Mouse (Mus musculus): ENCODE results near the gene Pold4.

The Pold4 gene

DNA sequence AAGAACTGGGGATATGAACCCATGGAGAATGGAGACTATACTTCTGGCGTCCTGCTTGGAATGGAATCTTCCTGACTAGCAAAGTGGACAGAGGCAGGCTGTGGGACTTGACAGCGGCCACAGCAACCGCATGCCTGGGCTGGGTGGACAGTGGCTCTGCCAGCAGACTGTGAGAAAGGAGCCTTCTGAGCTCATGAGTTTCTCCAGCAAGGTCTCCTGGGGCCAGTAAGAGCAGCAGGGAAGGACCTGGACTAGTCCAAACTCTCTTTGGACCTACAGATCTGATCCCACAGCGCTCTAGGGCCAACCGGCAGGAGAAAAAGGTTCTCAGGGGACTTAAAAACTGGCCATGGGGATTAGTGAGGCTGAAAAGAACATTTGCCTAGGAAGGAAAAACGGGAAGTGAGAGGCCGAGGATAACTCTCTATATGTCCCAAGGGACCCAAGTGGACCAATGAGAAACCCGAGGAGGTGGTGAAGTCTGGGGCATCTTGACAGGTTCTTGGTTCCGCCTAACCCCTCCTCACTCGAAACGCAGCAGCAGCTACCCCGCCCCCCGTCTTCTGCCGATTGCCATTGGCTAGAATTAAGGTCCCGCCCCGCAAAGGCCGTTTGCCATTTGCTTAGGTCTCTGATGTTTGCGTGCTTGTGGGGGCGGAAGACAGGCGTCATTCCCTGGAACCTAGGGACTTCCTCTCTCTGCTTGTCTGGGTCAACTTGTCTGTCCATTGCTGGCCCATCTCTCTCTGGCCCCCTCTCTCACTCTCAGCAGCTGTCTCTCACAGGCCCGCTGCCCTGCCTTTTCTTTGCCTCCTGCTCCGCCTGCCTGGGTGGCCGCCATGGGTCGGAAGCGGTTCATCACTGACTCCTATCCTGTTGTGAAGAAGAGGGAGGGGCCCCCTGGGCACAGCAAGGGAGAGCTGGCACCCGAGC is at the start of gene Pold4:
Gene Pold4 (plus strand): TSS at position 647 of the 933 bp plus-strand sequence.
- peak; percentile 98 to 99 for DNase-seq

DNA sequence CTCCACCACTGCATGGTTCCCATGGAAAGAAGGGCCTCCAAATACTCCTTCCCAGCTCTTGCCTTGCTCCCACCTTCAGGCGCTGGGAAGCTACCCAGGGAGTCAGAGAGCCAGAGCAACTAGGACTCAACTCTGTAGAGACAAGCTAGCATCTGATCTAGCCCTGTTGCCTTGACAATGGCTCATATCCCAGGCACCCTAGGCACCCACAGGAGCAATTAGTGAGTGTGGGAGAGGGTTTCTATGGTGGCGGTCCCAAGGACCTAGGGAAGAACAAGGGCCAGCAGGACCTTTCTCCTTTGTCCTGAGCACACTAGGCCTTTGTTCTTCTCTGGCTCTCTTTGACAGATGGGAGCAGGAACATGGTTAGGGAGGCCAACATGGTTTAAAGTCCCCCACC is 48.0 kb upstream of the Pold4 start:
- no peak for DNase-seq

DNA sequence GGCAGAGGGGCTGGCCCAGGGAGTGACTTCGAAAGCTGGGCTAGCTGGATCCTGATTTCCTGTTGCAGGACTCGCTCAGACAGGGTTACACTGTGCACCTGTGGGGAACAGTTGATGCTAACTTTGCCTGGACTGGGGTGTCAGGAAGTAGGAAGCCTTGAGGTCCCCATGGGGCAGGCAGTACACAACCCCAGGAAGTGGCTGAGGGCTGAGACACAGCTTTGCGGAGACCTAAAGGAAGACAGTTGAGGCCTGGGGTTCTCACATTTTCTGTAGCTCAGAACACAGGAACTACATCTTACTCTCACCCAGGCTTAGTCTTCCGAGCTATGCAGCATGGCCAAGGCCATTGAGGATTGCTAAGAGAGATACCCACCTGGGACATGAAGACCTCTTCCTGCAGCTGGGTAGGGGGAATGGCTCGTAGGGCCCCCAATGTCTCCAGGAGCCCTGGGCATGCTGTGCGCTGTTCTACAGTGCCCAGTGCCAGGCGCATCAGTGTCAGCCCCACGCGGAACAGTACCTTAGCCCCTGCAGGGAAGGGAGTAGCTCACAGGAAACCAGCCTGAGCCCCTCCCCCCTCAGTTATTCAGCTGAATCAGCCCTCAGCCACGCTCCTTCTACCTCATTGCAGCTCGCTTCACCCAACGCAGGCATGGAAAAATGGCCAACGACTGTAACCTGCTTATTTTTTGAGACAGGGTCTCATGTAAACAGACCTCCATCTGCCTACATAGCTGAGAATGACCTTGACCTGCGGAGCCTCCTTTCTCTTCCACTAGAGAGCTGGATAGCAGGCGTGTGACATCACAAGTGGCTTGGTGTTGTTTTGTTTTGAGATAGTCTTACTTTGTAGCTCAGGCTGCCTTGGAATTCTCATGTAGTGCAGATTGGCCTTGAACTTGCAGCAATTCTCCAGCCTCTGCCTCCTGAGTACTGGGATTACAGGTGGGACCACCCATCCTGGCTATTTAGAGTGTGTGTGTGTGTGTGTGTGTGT is 46.4 kb upstream of the Pold4 start:
- DNase-seq = no peak

DNA sequence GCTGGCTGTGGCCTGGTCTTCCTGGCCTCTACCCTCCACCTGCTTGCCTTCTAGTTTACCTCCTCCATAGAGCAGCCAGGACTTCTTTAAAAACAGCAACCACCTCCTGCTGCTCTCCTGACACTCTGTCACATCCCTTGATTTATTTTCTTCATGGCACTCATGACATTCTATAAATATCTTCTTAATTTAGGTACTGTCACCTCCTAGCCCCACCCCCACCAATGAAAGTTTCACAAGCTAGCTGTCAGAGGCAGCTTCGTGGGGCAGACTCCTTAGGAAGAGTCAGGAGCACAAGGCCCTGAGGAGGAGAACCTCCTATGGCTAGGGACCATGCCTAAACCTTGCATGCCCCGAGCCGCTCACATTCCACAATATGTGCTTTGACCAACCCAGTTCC is 44.4 kb upstream of the Pold4 start:
- no peak for DNase-seq

DNA sequence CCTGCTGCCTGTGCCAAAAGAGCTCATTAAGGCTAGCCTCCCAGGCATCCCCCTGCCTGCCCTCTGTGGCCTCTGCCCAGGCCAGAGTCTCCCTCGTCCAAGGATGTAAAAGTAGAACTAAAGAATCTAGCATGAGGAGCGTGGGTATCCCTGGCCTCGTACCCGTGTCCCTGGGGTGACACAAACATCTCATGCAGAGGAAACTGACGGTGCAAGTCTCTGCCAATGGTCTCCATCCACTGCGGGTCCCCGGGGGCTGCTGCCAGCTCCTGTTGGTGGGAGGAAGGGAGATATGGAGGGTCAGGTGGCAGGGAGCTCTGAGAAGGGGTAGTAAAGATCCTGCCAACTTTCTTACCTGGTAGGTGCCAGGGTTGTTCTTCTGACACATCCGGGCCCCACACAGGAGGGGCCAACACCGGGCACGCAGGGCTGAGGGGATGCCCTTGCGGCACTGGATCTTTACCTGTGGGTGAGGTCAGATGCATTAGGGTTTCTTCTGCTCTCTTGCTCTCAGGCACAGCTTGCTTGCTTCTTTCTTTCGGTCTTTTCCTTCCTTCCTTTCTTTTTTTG is 42.6 kb upstream of the Pold4 start:
- DNase-seq = no peak

DNA sequence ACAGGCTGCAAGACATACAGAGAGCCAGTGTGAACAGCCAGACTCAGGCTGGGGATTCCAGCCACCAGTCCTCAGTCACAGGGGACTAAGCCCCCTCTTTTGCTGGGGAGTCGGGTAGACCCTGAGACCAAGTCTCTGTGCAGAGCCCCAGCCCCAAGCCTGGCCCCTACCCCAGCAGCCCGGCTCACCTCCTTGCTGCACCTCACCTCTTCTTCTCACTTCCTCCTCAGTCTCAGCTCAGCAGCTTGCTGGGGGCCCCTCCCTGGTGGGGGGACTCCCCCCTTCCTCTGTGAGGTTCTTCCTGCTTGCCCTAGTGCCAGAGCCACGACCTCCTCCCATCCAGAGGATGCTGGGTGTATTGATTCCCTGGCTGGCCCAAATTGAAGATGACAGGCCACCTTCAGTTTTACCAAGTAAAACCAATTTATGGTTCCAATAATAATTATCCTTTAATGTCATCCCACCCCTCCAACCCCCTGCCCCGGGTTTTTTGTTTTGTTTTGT is 40.8 kb upstream of the Pold4 start, which contains the start of gene Tbc1d10c:
Gene Tbc1d10c (minus strand): TSS at position 454 of the 504 bp plus-strand sequence.
- no peak for DNase-seq

DNA sequence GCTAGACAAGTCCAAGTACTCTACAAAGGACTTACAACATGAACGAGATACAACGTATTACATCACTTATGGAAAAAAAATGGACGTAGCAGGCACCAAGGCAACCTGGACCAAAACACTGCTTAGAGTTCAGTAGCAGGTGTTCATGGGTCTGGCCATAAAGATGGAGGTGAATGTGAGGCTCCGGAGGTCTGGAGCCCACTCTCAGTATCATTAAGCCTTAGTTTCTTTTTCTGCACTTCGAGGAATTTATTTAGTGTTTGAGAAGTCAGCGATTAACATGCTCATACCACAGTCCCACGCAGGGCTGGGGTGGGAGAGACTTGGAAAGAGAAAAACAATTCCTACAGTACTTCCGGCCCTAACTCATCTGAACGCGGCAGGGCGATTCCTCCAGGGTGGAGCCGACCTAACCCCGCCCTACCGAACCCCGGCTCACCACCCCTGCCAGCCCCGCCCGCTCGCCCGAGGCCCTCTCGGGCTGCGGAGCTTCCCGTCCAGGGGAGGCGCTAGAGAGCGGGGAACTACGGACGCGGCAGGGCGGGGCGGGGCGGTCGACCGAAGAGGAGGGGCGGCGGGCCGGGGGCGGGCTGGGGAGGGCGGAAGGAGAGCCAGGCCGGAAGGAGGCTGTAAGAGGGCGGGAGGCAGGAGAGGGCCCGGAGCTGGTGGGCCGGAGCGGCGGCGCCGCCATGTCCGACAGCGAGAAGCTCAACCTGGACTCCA is 40.0 kb upstream of the Pold4 start, which contains the start of gene Ppp1ca:
Gene Ppp1ca (plus strand): TSS at position 538 of the 723 bp plus-strand sequence.
- peak; percentile 96 to 99 for DNase-seq

DNA sequence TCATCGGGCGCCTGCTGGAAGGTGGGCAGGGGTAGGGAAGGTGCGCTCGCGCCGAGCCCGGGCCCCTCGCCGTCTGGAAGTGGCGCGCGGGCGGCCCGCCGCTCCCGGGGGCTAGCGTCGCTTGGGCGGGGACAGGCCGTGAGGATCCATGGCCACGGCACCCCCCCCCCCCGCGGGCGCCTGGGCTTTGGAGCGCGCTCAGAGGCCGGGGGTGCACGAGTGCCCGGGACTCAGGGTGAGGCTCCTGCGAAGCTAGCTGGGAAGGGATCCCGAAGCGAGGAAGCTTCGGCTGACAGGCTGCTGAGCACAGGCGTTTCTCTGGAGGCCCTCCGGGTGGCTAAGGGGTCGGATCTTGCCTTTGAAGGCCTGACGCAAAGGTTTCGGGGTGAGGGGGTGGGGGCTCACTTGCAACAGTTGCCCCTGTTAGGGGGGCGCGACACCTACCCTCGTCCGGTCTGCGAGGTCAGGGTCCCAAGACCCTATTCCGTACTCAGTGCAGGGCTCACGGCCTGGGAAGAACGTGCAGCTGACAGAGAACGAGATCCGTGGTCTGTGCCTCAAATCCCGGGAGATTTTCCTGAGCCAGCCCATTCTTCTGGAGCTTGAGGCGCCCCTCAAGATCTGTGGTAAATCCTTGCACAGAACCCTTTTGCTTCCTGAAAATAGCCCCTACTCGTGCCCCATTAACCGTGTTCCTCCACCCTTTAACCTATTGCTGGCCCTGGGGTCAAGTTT is 39.3 kb upstream of the Pold4 start:
- no peak for DNase-seq

DNA sequence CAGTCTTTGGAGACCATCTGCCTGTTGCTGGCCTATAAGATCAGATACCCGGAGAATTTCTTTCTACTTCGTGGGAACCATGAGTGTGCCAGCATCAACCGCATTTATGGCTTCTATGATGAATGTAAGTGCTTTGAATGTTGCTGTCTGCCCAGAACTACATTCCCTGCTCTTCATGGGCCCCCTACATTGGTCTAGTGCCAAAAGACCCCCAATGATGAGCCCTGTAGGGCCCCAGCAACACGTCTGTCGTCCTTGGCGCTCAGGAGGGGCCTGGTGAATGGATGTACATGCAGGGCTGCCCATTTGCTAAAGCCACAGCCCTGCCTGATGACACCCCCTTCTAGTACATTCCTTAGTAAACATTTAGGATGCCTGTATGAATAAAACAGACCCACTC is 38.6 kb upstream of the Pold4 start:
- no peak for DNase-seq

DNA sequence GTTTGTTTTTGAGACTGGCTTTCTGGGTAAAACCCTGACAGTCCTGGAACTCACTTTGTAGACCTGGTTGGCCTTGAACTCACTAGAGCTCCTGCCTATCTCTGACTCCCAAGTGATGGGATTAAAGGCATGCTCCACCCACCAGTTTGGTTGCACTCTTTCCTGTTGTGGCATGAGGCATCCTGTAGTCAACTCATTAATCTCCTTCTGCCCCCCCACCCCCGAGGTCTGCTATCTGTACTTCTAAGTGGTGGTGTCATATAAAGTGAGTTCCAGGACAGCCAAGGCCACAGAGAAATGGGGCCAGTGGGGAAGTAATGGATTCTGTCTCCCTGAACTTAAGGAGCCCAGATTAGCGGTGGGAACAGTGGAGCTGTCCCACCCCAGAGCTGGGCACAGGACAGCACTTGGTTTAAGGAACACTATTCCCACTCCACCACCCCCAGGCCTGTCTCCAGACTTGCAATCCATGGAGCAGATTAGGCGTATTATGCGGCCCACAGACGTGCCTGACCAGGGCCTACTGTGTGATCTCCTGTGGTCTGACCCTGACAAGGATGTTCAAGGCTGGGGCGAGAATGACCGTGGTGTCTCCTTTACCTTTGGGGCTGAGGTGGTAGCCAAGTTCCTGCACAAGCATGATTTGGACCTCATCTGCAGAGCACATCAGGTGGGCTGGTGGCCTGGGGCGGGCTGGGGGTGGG is 37.5 kb upstream of the Pold4 start:
- peak in 1 of 2 experiments; percentile 29 for DNase-seq

DNA sequence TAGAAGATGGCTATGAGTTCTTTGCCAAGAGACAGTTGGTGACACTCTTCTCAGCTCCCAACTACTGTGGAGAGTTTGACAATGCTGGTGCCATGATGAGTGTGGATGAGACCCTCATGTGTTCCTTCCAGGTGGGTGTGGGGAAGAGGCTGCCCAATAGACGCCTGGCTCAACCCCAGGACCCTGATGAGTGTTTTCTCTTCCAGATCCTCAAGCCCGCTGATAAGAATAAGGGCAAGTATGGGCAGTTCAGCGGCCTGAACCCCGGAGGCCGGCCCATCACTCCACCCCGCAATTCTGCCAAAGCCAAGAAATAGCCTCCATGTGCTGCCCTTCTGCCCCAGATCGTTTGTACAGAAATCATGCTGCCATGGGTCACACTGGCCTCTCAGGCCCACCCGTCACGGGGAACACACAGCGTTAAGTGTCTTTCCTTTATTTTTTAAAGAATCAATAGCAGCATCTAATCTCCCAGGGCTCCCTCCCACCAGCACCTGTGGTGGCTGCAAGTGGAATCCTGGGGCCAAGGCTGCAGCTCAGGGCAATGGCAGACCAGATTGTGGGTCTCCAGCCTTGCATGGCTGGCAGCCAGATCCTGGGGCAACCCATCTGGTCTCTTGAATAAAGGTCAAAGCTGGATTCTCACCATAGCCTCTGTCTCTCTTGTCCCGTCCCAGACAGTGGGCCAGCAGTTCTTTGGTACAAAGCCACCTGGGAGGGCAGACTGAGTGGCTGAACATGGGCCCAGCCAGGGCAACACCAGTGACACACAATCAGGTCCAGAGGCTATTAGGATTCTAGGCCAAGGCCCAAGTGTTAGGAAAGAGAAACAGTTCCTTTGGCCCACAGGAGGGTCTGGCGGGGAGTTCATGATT is 36.7 kb upstream of the Pold4 start:
- peak; percentile 91 to 93 for DNase-seq

DNA sequence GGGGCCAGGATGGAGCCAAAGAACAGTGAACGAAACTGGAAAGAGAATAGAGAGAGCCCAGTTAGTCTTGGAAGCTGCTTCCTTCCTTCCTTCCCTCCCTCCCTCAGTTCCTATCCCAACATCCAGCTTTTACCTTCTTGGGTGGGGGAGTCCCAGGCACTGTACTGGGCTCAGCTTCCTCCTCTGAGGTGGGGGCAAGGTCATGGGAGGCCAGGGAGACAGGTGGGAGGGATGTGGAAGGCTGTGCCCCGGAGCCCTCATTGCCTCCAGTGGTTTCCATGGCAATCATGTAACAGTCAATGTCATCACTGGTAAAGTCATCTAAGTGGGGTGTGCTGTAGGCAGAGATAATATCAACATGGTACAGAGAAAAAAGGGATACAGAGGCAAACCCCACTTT is 35.7 kb upstream of the Pold4 start:
- no peak for DNase-seq

DNA sequence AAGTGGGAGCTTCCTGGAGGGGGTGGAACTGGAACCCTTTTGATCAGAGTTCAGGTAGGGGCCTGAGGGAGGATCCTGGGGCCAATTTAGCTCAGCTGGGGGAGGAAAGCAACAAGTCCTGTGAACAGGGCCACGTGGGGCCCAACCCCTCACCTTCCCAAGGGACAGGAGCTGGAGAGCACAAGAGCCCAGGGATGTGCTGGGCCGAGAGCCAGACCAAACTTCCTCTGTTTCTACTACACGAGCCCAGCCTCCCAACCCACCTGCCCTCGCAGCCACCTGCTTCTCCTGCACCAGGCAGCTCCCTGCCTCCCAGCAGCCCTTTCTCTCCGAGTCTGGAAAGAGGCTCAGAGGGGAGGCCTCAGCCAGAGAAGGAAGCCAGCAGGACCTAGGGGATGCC is 35.2 kb upstream of the Pold4 start:
- peak; percentile 34 to 53 for DNase-seq

DNA sequence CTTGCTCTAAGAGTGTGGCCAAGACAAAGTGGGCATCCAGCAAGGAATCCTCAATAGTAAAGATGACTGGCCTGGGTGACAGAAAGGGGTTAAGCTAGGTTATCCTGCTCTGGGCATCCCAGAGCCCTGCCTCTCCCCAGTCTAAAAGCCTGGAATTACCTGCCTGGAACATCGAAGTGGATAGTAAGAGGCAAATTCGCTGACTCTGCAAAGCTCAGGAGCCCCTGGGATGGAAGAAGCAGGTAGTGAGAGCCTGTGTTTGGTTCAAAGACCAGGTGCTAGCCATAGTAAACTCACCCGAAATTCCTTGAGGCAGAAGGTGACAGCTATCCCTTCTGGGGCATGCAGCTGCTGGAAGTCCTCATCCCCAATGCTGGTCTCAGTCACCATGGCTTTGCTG is 34.5 kb upstream of the Pold4 start:
- DNase-seq = no peak

DNA sequence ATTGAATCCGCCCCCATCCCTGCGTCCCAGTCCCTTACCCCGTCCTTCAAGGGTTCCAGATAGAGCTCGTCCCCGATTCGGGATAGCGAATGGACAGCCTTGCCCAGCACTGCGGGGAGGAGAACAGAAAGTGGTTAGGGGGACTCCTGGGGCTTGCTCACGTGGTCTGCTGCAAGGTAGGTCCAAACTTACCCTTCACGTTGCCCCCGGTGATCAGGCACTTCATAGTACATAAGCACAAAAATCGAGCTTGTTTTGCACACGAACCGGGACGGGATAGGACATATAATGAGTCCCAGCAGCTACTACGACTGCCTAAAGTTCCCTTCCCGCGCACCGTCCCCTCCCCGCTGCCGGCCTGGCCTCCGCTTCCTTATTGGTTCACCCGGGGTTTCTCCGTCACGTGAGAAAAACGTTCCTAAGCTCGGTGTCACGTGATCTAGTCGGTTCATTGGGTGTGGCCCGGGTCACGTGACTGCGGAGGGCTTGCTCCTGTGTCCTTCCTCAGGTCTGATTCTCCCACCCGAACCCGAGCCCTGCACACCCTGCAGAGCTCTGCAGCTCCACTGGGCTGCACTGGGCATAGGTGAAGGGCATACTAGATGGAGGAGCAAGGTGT is 30.3 kb upstream of the Pold4 start, which contains the start of gene Rad9a:
Gene Rad9a (minus strand): TSS at position 372 of the 619 bp plus-strand sequence.
- DNase-seq = peak; percentile 94 to 98

DNA sequence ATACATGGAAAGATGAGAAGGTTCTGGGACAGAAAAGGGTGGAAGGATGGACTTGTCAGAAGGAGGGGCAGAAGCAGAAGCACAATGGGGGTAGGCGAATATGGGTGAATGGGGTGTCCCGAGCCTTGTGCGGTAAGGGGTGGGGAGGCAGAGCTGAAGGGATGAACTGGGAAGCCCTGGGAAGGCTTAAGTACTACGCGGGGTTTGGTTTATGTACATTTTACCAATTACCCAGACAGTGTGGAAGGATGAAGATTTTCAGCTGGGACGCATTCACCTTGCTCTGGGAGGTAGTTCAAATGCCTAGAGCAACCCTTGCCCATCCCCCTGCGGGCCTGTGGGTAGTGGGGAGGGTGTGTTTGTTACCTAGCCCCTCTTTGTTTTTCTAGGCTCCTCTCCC is 29.6 kb upstream of the Pold4 start:
- DNase-seq = peak in 1 of 2 experiments; percentile 43

DNA sequence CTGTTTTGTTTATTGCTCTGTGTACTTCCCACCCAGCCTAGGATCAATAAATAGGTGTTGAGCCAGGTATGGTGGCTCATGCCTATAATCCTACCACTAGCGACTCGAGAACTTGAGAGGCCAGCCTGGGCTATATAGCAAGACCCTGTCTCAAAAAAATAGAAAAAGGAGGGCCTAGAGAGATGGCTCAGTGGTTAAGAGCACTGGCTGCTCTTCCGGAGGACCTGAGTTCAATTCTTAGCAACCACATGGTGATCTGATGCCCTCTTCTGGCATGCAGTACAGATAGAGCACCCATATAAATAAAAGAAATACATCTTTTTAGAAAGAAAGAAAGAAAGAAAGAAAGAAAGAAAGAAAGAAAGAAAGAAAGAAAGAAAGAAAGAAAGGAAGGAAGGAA is 28.6 kb upstream of the Pold4 start:
- DNase-seq = no peak

DNA sequence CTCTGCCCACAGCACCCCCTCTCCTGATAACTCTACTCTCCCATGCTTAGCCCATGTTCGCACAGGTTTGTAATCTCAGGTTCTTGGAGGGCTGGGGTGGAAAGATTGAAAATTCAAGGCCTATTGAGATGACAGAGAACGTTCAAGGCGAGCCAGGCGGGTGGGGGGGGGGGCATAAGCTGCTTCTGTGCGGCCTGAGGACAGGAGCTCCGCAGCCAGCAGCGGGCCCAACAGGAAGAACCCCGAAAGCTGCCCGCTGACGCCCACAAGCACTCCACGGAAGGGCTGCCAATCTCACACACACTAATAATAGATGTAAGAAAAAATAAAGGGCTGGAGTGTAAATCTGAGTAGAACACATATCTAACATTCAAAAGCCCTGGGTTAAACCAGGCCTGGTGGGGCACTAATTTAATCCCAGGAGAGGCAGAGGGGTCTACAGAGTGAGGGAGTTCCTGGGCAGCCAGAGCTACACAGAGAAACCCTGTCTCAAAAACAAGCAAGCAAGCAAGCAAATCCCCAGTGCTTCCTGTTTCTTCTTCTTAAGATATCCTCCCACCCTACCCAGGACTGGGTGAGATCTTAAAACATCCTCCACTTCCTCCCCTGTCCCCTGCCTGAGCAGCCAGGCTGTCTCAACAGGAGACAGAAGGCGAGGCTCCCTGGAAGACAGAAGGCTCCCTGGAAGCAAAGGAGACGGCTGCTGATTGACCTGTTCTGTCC is 27.9 kb upstream of the Pold4 start:
- no peak for DNase-seq

Measured in cerebellum, postnatal 25 days (tissue).